Mouse (Mus musculus) intestine, embryonic 16.5 days (tissue): ENCODE results near the gene Slc36a3. TPM values are rescaled to one million over a fixed set of nuclear protein-coding genes. Genes with fewer than 3 reads are reported as not detected.

ENCODE experiments used
- ATAC-seq: fragments of 200-750 bp; cut with Nextera tagmentation; 2 replicates; pipeline ENCODE4 v1.8.0; 2017; ENCODE audit warnings: moderate TSS enrichment, moderate library complexity
- H3K27ac ChIP-seq: fragments of 300-500 bp; sonication (generic); 2 replicates; pipeline ENCODE4 v1.5.1; 2014; ENCODE audit warnings: mild to moderate bottlenecking, low read length
- H3K27me3 ChIP-seq: fragments of 300-500 bp; sonication (generic); replicated peaks from 2 replicates; pipeline ENCODE4 v1.6.1; 2014; ENCODE audit warnings: low read length, control low read depth, mixed read lengths; ENCODE audit not compliant: control insufficient read depth, insufficient read depth
- H3K36me3 ChIP-seq: fragments of 300-500 bp; sonication (generic); 2 replicates; pipeline ENCODE4 v1.6.1; 2014; ENCODE audit warnings: low read length, control low read depth; ENCODE audit not compliant: control insufficient read depth, insufficient read depth
- H3K4me1 ChIP-seq: fragments of 300-500 bp; sonication (generic); 2 replicates; pipeline ENCODE4 v1.6.1; 2014; ENCODE audit warnings: low read length, control low read depth, mixed read lengths; ENCODE audit not compliant: control insufficient read depth, insufficient read depth
- H3K4me2 ChIP-seq: fragments of 300-500 bp; sonication (generic); 2 replicates; pipeline ENCODE4 v1.6.1; 2014; ENCODE audit warnings: low read depth, low read length, control low read depth
- H3K4me3 ChIP-seq: fragments of 300-500 bp; sonication (generic); 2 replicates; pipeline ENCODE4 v1.5.1; 2014; ENCODE audit warnings: mild to moderate bottlenecking, low read length
- H3K9ac ChIP-seq: fragments of 300-500 bp; sonication (generic); 2 replicates; pipeline ENCODE4 v1.6.1; 2014; ENCODE audit warnings: low read depth, low read length
- H3K9me3 ChIP-seq: fragments of 300-500 bp; sonication (generic); 2 replicates; pipeline ENCODE4 v1.6.1; 2016; ENCODE audit warnings: low read length, control low read depth; ENCODE audit not compliant: control insufficient read depth
- WGBS: fragments of 180-500 bp; shearing (Covaris S2); extraction: QIAGEN DNeasy Blood & Tissue Kit; methylation state at CpG from one replicate; pipeline ENCODE4 v1.1.7; 2014; 5-methylcytosine and 5-hydroxymethylcytosine counted together
- polyA plus RNA-seq: library from polyadenylated mRNA; unstranded; fragments of >200 nt; fragmentation: Nextera tagmentation; extraction: Ambion mirVana; gene quantifications from 2 replicates; pipeline ENCODE4 v1.2.1, GENCODE M21; 2015

The Slc36a3 gene
- polyA plus RNA-seq, 1 experiment from 2014 or later: not detected

DNA sequence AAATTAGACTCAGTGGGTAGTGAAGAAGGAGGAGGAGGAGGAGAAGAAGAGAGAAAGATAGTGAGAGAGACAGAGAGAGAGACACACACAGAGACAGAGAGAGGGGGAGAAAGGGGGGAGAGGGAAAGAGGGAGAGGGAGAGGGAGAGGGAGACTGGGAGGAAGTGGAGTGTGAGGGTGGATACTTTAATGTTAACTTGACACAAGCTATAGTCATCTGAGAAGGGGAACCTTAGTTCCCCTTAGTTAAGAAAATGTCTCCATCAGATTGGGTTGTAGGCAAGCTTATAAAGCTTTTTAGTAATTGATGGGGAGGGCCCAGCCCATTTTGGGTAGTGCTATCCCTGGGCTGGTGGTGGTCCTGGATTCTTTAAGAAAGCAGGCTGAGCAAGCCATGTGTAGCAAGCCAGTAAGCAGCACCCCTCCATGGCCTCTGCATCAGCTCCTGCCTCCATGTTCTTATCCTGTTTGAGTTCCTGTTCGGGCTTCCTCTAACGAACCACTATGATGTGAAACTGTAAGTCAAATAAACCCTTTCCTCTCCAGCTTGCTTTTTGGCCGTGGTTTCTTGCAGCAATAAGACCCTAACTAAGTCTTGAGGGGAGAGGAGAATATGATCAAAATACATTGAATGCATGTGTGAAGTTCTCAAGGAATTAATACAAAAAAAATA, 3.0 kb upstream of the Slc36a3 start:
- Histone ChIP-seq H3K4me3 (no peak overlapping the region), H3K4me2 (no peak overlapping the region), H3K4me1 (no peaks in the 10 kb centered on the region), H3K36me3 (no peaks in the 10 kb centered on the region), H3K27ac (no peak overlapping the region), H3K9ac (no peak overlapping the region), H3K9me3 (no peaks in the 10 kb centered on the region), H3K27me3 (no peaks in the 10 kb centered on the region)
- 47% methylated on average over 3 of the region's 3 CpGs for WGBS
- ATAC-seq: no peak

DNA sequence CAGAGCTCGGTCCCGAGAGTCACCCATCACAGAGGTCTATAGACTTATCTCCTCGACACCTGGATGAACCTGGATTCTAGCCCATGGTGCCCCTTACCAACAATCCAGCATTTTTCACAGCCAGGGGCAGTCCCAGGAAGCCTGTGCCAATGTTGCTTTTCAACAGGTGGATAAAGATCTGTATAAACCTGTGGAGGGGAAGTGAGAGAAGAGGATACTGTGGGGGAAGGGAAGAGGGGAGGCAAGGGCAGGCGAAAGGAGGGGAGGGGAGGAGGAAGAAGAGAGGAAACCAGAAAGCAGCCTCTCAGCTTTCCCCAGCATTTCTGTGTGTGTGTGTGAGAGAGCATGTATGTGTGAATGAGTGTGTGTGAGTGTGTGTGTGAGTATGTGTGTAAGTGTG, 3.0 kb downstream of the Slc36a3 start:
- no peak for ATAC-seq
- Histone ChIP-seq H3K27ac (no peak overlapping the region), H3K36me3 (no peaks in the 10 kb centered on the region), H3K9ac (no peak overlapping the region), H3K4me3 (no peak overlapping the region), H3K9me3 (0 out of 2 replicates have a peak, but pooled peaks cover 4% of the 10 kb centered on the region), H3K4me2 (no peak overlapping the region), H3K27me3 (no peaks in the 10 kb centered on the region), H3K4me1 (no peaks in the 10 kb centered on the region)
- WGBS: 75% methylated on average over 4 of the region's 4 CpGs

DNA sequence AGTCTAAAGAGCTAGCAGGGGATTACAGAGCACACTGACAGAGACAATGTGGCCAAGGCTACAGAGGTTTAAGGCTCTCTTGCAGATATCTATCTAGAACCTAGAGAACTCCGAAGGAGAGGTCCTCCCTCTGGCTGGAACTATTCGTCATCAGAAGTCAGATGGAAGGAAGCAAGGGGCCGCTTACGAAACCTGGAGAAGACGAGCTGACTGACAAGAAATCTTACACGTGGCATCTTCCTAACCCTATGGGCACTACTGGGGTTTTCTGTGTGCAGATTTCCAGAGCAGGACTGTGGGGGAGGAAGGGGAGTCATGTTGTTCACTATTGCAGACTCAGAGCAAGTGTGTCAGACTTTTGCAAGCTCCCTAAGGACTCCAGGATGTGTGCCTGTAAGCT, 4.1 kb downstream of the Slc36a3 start:
- 68% methylated on average over 6 of the region's 6 CpGs for WGBS

DNA sequence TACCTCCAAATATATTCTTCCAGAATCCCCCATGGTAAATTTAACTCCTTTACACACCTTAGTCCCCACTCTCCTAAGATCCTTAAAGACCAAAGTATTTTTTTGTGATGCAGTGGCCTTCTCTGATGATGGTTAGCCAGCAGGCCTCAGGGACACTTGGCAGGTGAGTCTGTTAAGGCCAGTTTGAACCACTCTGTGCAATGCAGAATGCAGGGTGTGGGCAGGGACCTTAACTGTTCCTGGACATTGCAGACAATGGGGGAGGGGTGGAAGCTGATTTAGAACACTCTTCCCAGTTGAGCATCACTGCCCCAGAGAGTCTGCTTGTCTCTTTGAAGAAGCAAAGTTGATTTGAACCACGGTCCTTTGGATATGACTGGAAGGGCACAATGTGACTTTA, 4.7 kb downstream of the Slc36a3 start:
- Histone ChIP-seq H3K27me3 (no peaks in the 10 kb centered on the region), H3K9ac (no peak overlapping the region), H3K27ac (no peak overlapping the region), H3K36me3 (no peaks in the 10 kb centered on the region), H3K4me3 (no peak overlapping the region), H3K4me2 (no peak overlapping the region), H3K4me1 (no peaks in the 10 kb centered on the region), H3K9me3 (0 out of 2 replicates have a peak, but pooled peaks cover 4% of the 10 kb centered on the region)
- WGBS: 88% methylated on average over 1 of the region's 1 CpGs
- ATAC-seq: no peak

More for the DNA sequence above, 4.1 kb downstream of the Slc36a3 start:
- no peak overlapping the region for H3K9ac ChIP-seq
- no peaks in the 10 kb centered on the region for H3K36me3 ChIP-seq
- 0 out of 2 replicates have a peak, but pooled peaks cover 4% of the 10 kb centered on the region for H3K9me3 ChIP-seq
- no peaks in the 10 kb centered on the region for H3K27me3 ChIP-seq
- ATAC-seq: no peak
- H3K4me3 ChIP-seq: no peak overlapping the region
- H3K27ac ChIP-seq: no peak overlapping the region
- H3K4me2 ChIP-seq: no peak overlapping the region
- no peaks in the 10 kb centered on the region for H3K4me1 ChIP-seq

GRCm38 (mm10) chr11:55144011-55144410, 7.5 kb downstream of the Slc36a3 start:
- Histone ChIP-seq H3K27me3 (no peaks in the 10 kb centered on the region), H3K4me1 (no peaks in the 10 kb centered on the region), H3K9me3 (0 out of 2 replicates have a peak, but pooled peaks cover 4% of the 10 kb centered on the region), H3K4me2 (no peak overlapping the region), H3K27ac (no peak overlapping the region), H3K9ac (no peak overlapping the region), H3K4me3 (no peak overlapping the region), H3K36me3 (no peaks in the 10 kb centered on the region)
- WGBS: 58% methylated on average over 5 of the region's 5 CpGs
- ATAC-seq: no peak

DNA sequence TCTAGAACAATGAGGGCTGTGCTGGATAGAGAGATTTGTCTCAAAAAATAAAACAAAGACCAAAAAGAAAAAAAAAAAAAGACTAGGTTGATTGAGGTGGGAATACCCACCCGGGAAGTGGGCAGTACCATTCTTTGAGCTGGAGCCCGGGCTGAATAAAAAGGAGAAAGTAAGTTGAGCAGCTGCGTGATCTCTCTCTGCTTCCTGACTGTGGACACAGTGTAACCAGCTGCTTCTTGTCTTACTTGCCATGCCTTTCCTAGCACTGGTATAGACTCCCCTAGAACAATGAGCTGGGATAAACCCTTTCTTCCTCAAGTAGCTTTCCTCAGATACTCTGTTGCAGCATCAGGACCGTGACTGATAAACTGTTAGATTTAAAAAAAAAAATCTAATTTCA, 10.0 kb downstream of the Slc36a3 start:
- H3K9ac ChIP-seq: no peak overlapping the region
- no peak overlapping the region for H3K4me2 ChIP-seq
- 77% methylated on average over 4 of the region's 4 CpGs for WGBS
- no peaks in the 10 kb centered on the region for H3K4me1 ChIP-seq
- H3K27me3 ChIP-seq: no peaks in the 10 kb centered on the region
- no peak overlapping the region for H3K4me3 ChIP-seq
- no peak for ATAC-seq
- H3K9me3 ChIP-seq: 0 out of 2 replicates have a peak, but pooled peaks cover 4% of the 10 kb centered on the region
- no peak overlapping the region for H3K27ac ChIP-seq
- no peaks in the 10 kb centered on the region for H3K36me3 ChIP-seq

DNA sequence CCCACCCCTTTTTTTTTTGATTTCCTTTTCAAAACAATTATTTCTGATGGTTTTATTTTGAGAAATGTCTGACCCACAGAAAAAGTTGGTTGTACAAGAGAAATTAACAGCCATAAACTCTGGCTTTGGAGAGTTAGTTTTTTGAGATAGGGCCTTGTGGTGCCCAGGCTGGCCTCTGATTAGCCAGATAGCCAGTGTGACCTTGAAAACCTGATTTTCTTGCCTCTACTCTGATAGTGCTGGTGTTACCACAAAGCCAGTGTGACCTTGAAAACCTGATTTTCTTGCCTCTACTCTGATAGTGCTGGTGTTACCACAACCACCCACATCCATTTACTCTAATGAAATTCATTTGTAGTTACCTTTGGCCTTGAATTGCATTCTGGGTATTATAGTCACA, 13.9 kb downstream of the Slc36a3 start:
- Histone ChIP-seq H3K27ac (no peak overlapping the region), H3K4me1 (no peaks in the 10 kb centered on the region)
- no peak for ATAC-seq

DNA sequence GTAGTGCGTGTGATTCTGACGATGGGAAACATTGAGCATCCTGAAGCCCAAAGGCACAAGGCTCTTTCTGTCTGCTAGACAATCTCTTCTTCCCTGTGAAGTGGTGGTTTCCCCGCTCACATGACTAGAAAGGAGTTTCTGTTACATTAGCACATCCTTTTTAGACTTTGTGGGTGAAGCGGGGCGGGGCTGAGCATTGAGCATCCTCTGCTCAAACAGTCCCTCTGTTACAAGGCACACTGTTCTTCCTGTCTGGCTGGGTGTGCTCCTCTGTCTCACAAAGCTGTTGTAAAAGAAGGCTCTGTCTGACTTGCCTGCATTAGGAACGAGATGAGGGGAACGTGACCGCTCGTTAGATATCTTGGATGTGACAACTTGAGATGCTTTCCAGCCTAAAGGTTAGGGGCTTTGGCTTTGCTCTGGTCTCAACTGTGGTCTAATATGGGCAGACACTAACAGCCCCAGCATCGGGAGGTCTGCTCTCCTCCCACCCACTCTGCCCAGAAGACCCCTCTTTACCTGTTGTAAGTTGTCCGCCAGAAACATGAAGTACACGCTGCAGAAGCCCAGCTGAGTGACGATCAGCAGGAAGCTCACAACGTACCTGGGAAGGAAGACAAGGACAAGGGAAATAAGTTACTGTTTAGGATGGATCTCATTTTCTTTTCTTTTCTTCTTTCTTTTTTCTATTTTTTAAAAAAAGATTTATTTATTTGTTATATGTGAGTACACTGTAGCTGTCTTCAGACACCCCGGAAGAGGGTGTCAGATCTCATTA, 14.5 kb downstream of the Slc36a3 start:
- no peaks in the 10 kb centered on the region for H3K36me3 ChIP-seq
- H3K4me1 ChIP-seq: no peaks in the 10 kb centered on the region
- H3K4me3 ChIP-seq: no peak overlapping the region
- no peak for ATAC-seq
- 78% methylated on average over 15 of the region's 15 CpGs for WGBS
- H3K4me2 ChIP-seq: no peak overlapping the region
- H3K9me3 ChIP-seq: no peaks in the 10 kb centered on the region
- H3K9ac ChIP-seq: no peak overlapping the region
- H3K27me3 ChIP-seq: no peaks in the 10 kb centered on the region
- no peak overlapping the region for H3K27ac ChIP-seq

More for the DNA sequence above, 13.9 kb downstream of the Slc36a3 start:
- Histone ChIP-seq H3K9me3 (no peaks in the 10 kb centered on the region), H3K9ac (no peak overlapping the region), H3K4me2 (no peak overlapping the region), H3K36me3 (no peaks in the 10 kb centered on the region), H3K4me3 (no peak overlapping the region), H3K27me3 (no peaks in the 10 kb centered on the region)

GRCm38 (mm10) chr11:55134871-55135270, 16.6 kb downstream of the Slc36a3 start:
- 86% methylated on average over 5 of the region's 5 CpGs for WGBS
- ATAC-seq: no peak
- H3K27me3 ChIP-seq: no peaks in the 10 kb centered on the region
- no peak overlapping the region for H3K27ac ChIP-seq
- H3K4me3 ChIP-seq: no peak overlapping the region
- no peaks in the 10 kb centered on the region for H3K9me3 ChIP-seq
- no peaks in the 10 kb centered on the region for H3K36me3 ChIP-seq
- H3K4me1 ChIP-seq: no peaks in the 10 kb centered on the region
- H3K4me2 ChIP-seq: no peak overlapping the region
- no peak overlapping the region for H3K9ac ChIP-seq
